Mouse (Mus musculus) E14TG2a.4 (cell line): Measurements from ENCODE around the gene Sri.

Experiments
- CTCF ChIP-seq: conservative IDR thresholded peaks from 2 replicates; pipeline ENCODE4 v1.5.1; 2014; ENCODE audit warnings: low read length
- POU5F1 ChIP-seq: IDR thresholded peaks from 2 replicates; pipeline ENCODE4 v1.6.1; 2014; ENCODE audit warnings: low read length, borderline replicate concordance

- TF ChIP-seq CTCF (no peak), POU5F1 (no peak)
Measured at GRCm38 (mm10) chr5:7997086-7997485, 48.8 kb upstream of the Sri start.
